Mouse (Mus musculus) frontal cortex, adult (tissue): ENCODE results near the gene Fgf3.
"Not testable (repeated sequence)": the region's sequence is repeated elsewhere in the genome, so short reads cannot be mapped to it uniquely, and the experiment has no call there.

ENCODE experiments used
- ATAC-seq: cut with Nextera tagmentation; 2 replicates; pipeline ENCODE4 v1.9.2; 2017; ENCODE audit warnings: mild to moderate bottlenecking, moderate library complexity, mixed read lengths; ENCODE audit not compliant: low TSS enrichment

Fgf3 gene

DNA sequence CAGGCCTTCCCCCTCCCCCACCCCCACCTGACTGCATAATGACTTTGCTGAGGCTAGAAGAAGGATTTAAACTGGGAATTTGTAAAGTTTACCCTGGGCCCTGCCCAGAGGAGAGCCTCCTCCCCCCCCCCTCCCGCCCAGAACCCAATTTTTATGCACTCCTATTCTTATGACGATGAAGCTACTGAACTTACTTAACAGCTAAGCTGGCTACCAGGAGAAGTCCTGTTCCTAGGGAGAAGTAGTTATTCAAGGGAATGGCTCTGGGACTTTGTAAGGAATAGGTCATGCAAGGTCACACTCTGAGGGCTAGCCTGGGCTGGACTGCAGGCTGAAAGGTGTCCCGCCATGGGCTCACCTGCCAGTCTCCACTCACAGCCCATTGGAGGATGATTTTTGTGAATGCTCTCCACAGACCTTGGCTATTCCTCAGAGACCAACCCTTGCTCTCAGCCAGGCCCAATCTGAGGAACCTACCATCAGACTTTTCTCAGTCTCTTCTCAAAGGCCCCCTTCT, 20.0 kb downstream of the Fgf3 start:
- no peak for ATAC-seq

DNA sequence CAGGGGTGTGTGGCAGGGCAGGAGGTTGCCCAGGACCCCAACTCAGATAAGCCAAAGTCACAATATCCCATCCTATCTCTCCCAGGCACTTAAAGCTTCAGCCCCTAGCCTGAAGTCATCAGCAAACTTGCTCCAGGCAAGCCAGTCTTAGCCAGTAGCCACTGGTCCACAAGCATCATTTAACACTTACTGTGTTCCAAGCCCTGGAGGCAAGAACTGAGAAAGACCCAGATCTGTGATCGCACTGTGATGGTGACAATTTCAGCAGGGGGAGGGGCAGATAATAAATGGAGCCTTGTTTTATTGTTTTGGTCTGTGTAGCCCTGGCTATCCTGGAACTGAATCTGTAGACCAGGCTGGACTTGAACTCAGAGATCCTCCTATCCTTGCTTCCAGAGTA, 20.8 kb downstream of the Fgf3 start:
- ATAC-seq, result no peak

DNA sequence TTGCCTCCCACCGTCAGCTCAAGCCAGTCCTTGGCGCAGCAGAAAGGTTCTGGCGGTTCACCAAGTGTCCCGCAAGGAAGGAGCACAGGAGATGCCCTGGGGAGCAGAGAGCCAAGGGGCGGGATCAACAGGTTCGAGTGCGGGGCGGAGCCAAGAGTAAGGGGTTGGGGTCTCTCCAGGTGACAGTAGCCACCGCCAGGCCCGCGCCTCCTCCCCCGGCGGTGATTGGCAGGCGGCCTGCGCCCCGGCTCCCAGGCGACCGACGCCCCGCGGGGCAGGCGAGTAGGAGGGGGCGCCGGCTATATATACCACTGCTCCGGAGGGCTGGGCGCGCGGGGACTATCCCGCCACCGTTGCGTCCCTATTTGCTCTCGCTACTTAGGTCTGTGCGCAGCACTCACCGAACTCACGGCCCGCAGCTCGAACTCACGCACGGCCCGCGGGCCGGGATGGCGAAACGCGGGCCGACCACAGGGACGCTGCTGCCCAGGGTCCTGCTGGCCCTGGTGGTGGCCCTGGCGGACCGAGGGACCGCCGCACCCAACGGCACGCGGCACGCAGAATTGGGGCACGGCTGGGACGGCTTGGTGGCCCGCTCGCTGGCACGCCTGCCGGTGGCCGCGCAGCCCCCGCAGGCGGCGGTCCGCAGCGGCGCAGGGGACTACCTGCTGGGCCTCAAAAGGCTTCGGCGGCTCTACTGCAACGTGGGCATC, 23.3 kb downstream of the Fgf3 start:
- ATAC-seq, result no peak

DNA sequence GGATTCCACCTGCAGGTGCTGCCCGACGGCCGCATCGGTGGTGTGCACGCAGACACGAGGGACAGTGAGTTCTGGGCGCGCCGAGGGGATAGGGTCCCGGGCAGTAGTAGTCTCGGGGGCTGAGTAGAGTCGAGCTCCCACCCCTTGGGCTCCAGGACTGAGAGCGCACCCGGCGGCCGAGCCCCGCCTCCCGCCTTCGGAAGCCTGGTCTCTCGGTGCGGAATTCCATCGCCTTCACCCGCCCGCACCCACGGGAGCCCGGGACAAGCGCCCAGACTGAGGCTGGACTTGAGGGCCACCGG, 23.8 kb downstream of the Fgf3 start:
- no peak for ATAC-seq

DNA sequence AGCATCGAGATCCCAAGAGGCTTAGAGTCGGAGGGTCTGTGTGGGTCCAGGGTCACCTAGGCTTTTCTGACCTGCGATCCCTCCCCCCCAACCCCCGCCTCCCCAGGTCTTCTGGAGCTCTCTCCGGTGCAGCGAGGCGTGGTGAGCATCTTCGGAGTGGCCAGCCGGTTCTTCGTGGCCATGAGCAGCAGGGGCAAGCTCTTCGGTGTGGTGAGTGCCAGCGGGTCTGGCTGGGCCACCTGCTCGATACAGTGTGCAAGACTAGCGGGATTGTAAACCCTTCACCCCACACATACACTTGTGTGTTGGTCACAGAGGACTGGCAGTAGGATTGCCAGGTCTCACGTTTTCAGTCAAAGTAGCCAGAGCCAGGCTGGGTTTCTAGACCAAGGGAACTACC, 24.2 kb downstream of the Fgf3 start:
- ATAC-seq, result no peak

DNA sequence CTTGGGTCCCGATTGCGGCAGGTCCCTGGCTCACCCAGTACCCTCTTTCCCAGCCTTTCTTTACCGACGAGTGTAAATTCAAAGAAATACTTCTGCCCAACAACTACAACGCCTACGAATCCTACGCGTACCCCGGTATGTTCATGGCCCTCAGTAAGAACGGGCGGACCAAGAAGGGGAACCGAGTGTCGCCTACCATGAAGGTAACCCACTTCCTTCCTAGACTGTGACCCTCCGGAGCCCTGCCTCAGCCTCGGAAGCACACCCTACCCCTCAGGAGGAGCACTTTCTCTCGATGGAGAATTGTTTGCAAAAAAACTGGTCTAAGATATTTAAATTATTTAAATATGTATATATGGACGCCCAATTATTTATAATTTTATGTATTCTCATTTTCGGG, 24.8 kb downstream of the Fgf3 start:
- ATAC-seq, result no peak

DNA sequence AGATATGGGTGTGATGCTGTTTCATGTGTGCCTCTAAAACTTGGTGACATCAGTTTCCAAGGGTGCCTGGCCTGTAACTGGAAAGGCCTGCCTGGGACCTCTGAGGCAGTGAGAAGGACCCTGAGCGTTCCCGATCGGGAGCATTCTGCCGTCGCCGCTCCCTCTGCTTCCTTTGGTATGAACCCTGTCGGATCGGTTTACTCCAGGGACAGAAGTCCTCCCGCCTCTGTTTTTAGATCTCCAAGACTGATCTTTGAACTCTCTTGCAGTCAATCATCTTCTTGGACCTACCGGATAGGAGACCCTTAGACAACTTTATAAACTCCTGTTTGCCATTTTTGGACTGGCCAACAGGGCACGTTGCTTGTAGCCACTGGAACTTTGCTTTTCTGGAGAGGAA, 25.3 kb downstream of the Fgf3 start:
- ATAC-seq, result no peak

DNA sequence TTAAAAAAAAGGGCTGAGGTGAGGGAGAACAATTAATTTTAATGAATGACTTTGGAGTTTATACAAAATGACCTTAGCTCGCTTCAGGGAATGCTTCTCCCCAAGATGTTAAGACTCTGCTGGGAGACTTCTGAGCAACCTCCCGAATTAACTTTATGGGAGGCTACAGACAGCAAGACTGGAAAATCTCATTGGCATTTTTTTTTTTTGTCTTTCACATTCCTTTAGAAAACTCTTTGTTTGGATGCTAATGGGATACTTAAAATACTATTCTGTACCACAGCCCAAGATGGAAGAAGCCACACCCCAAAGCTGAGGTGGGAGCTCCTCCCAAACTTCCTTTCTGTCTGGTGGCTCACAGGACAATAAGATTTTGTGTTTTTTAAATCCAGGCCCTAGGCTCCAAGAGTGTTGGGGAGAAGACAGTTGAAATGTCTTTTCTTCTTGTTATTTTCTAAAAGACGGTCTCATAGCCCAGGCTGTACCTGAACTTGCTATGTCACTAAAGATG, 26.3 kb downstream of the Fgf3 start:
- ATAC-seq, result no peak

DNA sequence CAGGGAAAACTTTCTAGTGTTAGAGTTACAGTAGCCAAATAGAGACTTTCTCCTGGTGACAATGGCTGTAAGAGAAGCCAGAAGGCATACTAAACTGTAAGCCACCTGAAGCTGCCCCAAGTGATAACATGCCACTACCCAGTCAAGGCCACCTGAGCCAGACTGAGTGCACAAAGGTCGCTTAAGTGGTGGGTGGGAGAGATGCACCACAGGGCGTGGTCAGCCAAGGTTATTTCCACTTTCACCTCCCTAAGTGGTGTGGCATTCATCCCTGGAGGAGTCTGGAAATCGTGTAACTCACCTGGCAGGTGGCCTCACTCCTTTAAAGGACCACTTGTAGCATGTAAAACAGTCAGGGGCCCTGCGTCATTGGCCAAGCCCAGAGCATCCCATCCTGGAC, 29.3 kb downstream of the Fgf3 start:
- ATAC-seq, result no peak

DNA sequence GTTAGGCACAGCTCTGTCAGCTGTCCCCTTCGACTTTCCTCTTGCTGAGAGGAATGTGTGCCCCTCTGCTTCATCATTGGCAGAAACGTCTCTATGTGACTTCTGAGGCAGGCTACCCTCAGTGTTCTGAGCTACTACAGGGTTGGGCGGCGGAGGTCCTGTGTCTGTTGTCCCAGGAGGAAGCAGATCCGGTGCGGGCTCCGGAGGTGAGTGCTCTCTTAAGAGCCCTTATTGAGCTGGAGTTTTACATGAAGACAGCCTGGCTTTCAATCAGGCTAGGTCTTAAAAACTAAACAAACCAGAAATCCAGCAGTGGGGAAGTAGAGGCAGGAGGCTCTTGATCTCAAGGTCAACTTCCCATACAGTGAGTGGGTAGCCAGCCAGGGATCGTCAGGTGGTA, 29.7 kb downstream of the Fgf3 start:
- ATAC-seq, result no peak

DNA sequence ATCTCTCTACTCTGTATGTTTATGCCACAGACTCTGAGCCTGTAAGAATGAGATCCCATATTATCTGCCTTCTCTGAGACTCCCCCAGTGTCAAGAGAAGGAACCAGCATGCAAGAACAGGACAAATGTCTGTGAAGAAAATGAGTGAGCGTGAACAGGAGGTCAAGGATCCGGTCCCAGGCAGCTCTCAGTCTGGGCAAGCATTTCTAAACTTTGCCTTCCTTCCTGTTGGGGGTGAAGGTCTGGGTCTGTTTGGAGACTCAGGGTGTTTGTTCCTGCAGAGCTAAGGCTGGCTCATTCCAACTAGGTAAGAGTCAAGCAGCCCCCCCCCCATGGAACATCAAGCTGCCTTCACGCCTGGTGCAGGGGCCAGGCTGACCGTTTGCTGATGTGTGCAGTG, 34.5 kb downstream of the Fgf3 start:
- no peak for ATAC-seq

DNA sequence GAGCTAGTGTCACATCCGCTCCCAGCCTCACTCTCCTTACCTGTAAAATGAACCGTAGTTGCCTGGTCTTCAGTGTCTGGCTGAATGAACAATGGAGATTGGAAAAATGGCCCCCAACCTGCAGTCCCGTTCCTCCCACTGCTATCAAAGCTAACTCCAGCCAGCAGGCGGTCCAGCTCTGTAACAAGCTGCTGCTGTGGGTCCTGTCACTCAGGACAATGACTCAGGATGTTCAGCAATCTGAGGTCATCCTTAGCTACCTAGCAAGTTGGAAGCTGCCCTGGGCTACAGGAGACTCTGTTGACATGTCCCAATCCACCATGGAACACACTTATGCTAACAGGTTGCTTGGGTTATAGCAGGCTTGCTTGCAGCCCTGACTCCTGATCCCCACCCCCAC, 35.3 kb downstream of the Fgf3 start:
- no peak for ATAC-seq

DNA sequence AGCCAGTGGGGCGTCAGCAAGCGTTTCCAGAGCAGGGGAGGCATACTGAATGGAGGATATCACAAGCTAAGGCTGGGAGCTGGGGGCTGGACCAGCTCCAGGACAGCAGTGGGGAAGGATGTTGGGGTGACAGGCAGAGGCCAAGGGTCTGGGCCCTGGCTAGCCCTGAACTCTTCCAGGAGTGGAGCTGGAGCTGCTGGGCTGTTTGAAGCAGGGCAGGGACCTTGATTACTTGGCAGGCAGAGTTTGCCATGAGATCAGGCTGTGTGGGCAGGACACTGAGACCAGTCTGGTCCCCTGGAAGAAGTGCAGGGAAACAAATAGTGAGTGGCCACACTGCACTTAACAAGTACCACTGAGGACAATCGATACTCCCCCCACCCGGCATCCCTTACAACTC, 36.3 kb downstream of the Fgf3 start:
- ATAC-seq, result no peak

DNA sequence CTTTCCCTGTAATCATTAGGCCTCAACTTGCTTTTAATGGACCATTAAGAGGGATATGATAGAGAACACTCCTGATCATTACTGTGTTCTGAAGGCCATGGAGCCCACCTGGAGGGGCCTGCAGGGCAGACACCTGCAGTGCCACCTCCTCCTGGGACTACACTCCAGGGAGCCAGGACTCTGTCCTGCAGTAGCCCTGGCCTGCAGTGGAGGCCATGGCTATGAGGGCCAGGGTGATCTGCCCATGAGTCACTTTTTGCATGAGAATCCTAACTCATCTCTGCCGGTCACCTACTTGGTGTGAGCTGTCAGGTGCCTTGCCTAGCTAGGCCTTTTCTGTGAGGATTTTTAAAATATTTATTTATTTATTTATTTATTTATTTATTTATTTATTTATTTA, 40.5 kb downstream of the Fgf3 start:
- no peak for ATAC-seq

DNA sequence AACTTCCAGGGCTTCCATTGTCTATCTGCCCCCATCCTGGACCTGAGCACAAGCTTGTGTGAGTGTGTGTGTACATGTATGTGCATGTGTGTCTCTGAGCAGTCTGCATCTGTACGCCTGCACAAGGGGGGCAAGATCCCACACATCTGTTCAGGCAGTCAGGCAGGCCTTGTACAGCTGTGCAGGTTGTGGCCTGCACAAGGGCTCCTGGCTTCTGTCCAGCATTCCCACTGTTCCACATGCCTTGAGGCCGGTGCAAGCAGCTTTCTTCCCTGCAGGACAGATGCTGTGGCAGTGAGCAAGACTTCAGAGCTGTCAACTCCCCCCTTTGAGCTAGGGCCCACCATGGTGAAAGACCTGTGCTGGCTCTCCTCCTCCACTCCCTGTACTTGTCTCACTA, 45.2 kb downstream of the Fgf3 start:
- no peak for ATAC-seq

DNA sequence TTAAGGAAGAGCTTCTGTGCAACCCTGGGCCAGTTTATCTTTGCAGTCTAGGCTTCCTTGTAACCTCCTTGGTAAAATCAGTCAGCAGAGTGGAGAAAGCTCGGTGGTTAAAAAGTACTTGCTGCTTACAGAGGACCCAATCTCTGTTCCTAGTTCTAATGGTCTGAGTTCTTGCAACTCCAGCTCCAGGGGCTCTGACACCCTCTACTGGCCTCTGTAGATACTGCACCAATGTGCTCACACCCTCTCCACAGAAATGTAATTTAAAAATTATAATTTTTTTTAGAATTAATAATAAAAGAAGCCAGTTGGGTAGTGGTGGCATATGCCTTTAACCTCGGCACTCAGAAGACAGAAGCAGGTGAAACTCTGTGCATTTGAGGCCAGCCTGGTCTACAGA, 49.8 kb downstream of the Fgf3 start:
- ATAC-seq, result no peak

DNA sequence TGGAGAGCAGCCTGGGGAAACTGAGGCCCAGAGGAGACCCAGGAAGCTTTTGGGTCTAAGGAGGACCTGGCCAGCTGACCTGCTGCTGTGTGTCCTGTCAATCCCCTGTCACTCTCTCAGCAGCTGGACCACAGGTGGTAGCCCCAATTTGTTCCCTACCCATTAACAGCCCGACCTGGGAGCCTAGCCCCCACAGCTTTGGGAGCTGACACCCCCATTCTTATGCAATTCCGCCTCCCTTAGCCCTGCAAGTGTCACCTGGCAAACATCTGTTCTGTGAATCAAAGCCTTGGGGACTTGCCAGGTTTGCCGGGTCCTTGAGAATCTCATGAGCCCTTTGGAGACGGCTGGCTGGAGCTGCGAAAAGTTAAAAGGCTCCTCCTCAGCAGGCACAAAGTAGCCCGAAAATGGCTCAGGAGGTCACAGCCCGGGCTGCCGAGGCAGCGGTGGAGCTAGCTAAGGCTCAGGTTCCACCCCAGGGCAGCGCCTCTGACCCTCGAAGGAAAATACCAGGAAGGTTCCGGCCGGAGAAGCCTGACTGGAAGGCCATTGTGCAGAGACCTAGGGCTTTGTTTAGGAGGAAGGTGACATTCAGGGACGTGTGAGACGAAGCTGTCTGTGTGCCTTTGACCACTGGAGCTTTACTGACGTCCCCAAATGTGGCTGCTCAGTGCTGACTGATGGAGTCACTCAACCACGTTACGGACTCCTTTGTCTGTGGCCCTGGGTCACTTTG, 50.8 kb downstream of the Fgf3 start:
- ATAC-seq, result no peak

DNA sequence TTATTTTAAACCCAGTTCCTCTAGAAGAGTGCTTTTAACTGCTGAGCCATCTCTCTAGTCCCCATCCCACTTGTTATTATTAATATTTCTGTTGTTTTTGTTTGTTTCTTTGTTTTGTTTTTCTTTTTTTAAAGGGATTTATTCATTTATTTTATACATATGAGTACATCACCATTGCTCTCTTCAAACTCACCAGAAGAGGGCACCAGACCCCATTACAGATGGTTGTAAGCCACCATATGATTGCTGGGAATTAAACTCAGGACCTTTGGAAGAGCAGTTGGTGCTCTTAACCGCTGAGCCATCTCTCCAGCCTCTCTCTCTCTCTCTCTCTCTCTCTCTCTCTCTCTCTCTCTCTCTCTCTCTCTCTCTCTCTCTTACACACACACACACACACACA, 52.8 kb downstream of the Fgf3 start:
- ATAC-seq, result not testable (repeated sequence)

DNA sequence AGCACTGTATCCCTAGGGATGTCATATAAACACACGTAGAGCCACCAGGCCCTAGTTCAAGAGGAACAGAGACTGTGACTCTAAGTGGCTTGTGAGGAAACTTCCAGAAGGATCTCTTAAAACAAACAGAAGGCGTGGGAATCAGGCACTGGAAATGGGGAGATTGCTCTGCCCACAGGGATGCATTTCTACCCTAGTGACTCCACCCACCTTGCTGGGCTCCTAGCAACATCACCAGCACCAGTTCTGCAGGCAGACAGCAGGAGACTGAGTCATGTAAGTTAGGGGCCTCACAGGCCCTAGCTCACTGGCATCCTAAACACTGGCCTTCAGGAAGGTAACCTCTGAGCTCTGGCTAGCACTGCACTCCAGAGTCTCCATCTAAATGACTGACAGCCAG, 54.0 kb downstream of the Fgf3 start:
- no peak for ATAC-seq

DNA sequence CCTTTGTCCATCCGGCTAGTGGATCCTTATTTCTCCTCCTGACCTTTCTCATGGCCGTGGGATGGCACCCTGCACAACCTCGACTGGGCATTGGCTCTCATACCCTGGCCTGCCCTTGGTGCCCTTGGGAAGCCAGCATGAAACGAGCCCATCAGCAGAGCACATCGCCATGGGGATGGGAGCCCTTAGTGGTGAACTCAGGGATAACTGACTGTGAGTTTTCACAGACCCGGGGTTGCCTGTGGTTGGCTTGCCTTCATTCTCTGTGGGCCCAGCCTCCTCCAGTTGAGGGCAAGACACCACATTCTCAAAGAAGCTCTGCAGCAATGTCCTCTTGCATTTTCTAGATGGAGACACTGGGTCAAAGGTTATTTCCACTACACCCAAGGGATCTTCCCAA, 54.4 kb downstream of the Fgf3 start:
- ATAC-seq, result no peak
